Mouse (Mus musculus) embryonic facial prominence, embryonic 15.5 days (tissue): ENCODE results near the gene Aldh16a1. TPM values are rescaled to one million over a fixed set of nuclear protein-coding genes. Genes with fewer than 3 reads are reported as not detected.

Experiments
- ATAC-seq: fragments of 200-750 bp; cut with Nextera tagmentation; 2 replicates; pipeline ENCODE4 v1.8.0; 2017; ENCODE audit warnings: low read depth, moderate TSS enrichment; ENCODE audit not compliant: insufficient number of reproducible peaks, low FRiP score, low TSS enrichment
- H3K27ac ChIP-seq: fragments of 300-500 bp; sonication (generic); replicated peaks from 2 replicates; pipeline ENCODE4 v1.5.1; 2015; ENCODE audit warnings: mild to moderate bottlenecking, inconsistent platforms
- H3K27me3 ChIP-seq: fragments of 300-500 bp; sonication (generic); 2 replicates; pipeline ENCODE4 v1.6.1; 2015; ENCODE audit warnings: inconsistent platforms
- H3K36me3 ChIP-seq: fragments of 300-500 bp; sonication (generic); 2 replicates; pipeline ENCODE4 v1.6.1; 2015; ENCODE audit warnings: mild to moderate bottlenecking, inconsistent platforms
- H3K4me1 ChIP-seq: fragments of 300-500 bp; sonication (generic); 2 replicates; pipeline ENCODE4 v1.6.1; 2015; ENCODE audit warnings: inconsistent platforms
- H3K4me2 ChIP-seq: fragments of 300-500 bp; sonication (generic); replicated peaks from 2 replicates; pipeline ENCODE4 v1.6.1; 2015; ENCODE audit warnings: mild to moderate bottlenecking, inconsistent platforms
- H3K4me3 ChIP-seq: fragments of 300-500 bp; sonication (generic); replicated peaks from 2 replicates; pipeline ENCODE4 v1.5.1; 2015; ENCODE audit warnings: mild to moderate bottlenecking, inconsistent platforms
- H3K9ac ChIP-seq: fragments of 300-500 bp; sonication (generic); 2 replicates; pipeline ENCODE4 v1.6.1; 2015; ENCODE audit warnings: inconsistent platforms
- H3K9me3 ChIP-seq: fragments of 300-500 bp; sonication (generic); replicated peaks from 2 replicates; pipeline ENCODE4 v1.6.1; 2016; ENCODE audit warnings: inconsistent platforms
- WGBS: fragments of 180-500 bp; shearing (Covaris S2); methylation state at CpG from one replicate; pipeline ENCODE4 v1.1.7; 2015; 5-methylcytosine and 5-hydroxymethylcytosine counted together
- polyA plus RNA-seq: library from polyadenylated mRNA; unstranded; fragments of >200 nt; fragmentation: Nextera tagmentation; extraction: Ambion mirVana; gene quantifications from 2 replicates; pipeline ENCODE4 v1.2.1, GENCODE M21; 2015

Aldh16a1 gene
- polyA plus RNA-seq, 1 experiment from 2014 or later: 47.1 TPM

- H3K4me1 ChIP-seq: peaks cover 28% of the 10 kb centered on the region
- WGBS: 62% methylated on average over 5 of the region's 5 CpGs
- H3K36me3 ChIP-seq: peaks cover 10% of the 10 kb centered on the region; the same call in 1 of the 2 replicates
- H3K4me3 ChIP-seq: no peak overlapping the region
- H3K9me3 ChIP-seq: peaks cover 5% of the 10 kb centered on the region
- H3K4me2 ChIP-seq: no peak overlapping the region
- H3K27ac ChIP-seq: no peak overlapping the region
- H3K27me3 ChIP-seq: peaks cover 75% of the 10 kb centered on the region
- no peak overlapping the region for H3K9ac ChIP-seq
- ATAC-seq: no peak
Observed at GRCm38 (mm10) chr7:45164833-45165232, 10.4 kb upstream of the Aldh16a1 start.

GRCm38 (mm10) chr7:45163735-45164490, 9.5 kb upstream of the Aldh16a1 start, which contains the start of gene Slc17a7:
Gene Slc17a7, plus strand, starts transcription at chr7:45163949.
- WGBS: 3% methylated on average over 35 of the region's 41 CpGs
- Histone ChIP-seq H3K27ac (no peak within 1 kb of the TSS), H3K27me3 (peaks cover 66% of the 10 kb centered on the region), H3K9ac (0 out of 2 replicates have a peak within 1 kb of the TSS, but pooled peaks have one; percentile 9), H3K9me3 (no peaks in the 10 kb centered on the region), H3K4me2 (peak within 1 kb of the TSS; percentile 84), H3K4me1 (peaks cover 28% of the 10 kb centered on the region), H3K4me3 (peak within 1 kb of the TSS; percentile 47), H3K36me3 (peaks cover 18% of the 10 kb centered on the region; the same call in 1 of the 2 replicates)
- ATAC-seq: no peak

- Histone ChIP-seq H3K36me3 (peaks cover 26% of the 10 kb centered on the region), H3K4me3 (peak overlapping the region; percentile 47; the same call in 1 of the 2 replicates), H3K9ac (no peak overlapping the region), H3K27me3 (peaks cover 58% of the 10 kb centered on the region), H3K9me3 (no peaks in the 10 kb centered on the region), H3K4me2 (0 out of 2 replicates have a peak overlapping the region, but pooled peaks have one; percentile 81), H3K4me1 (peaks cover 21% of the 10 kb centered on the region), H3K27ac (no peak overlapping the region)
- 73% methylated on average over 9 of the region's 9 CpGs for WGBS
- no peak for ATAC-seq
Observed at GRCm38 (mm10) chr7:45162996-45163615, 8.7 kb upstream of the Aldh16a1 start.

GRCm38 (mm10) chr7:45162551-45162950, 8.2 kb upstream of the Aldh16a1 start:
- peaks cover 27% of the 10 kb centered on the region for H3K36me3 ChIP-seq
- peak overlapping the region; percentile 47 for H3K4me3 ChIP-seq
- peaks cover 21% of the 10 kb centered on the region for H3K4me1 ChIP-seq
- no peaks in the 10 kb centered on the region for H3K9me3 ChIP-seq
- no peak for ATAC-seq
- no peak overlapping the region for H3K27ac ChIP-seq
- H3K4me2 ChIP-seq: peak overlapping the region; percentile 81
- WGBS: 21% methylated on average over 6 of the region's 6 CpGs
- no peak overlapping the region for H3K9ac ChIP-seq
- peaks cover 52% of the 10 kb centered on the region for H3K27me3 ChIP-seq

- Histone ChIP-seq H3K36me3 (peaks cover 27% of the 10 kb centered on the region), H3K9me3 (no peaks in the 10 kb centered on the region), H3K4me3 (peak overlapping the region; percentile 47), H3K9ac (no peak overlapping the region), H3K27ac (peak overlapping the region; percentile 55), H3K4me1 (peaks cover 21% of the 10 kb centered on the region), H3K4me2 (peak overlapping the region; percentile 81), H3K27me3 (peaks cover 45% of the 10 kb centered on the region)
- peak; percentile 89 for ATAC-seq
- 3% methylated on average over 35 of the region's 35 CpGs for WGBS
Observed at GRCm38 (mm10) chr7:45161612-45162473, 7.5 kb upstream of the Aldh16a1 start.

- Histone ChIP-seq H3K9ac (no peak overlapping the region), H3K27ac (no peak overlapping the region), H3K4me2 (no peak overlapping the region), H3K36me3 (peaks cover 31% of the 10 kb centered on the region), H3K27me3 (peaks cover 35% of the 10 kb centered on the region), H3K4me1 (peaks cover 21% of the 10 kb centered on the region), H3K4me3 (no peak overlapping the region), H3K9me3 (no peaks in the 10 kb centered on the region)
- no peak for ATAC-seq
- 91% methylated on average over 3 of the region's 3 CpGs for WGBS
Observed at GRCm38 (mm10) chr7:45160866-45161265, 6.5 kb upstream of the Aldh16a1 start.

- Histone ChIP-seq H3K4me1 (peaks cover 24% of the 10 kb centered on the region), H3K36me3 (peaks cover 31% of the 10 kb centered on the region), H3K27ac (no peak overlapping the region), H3K9ac (no peak overlapping the region), H3K27me3 (peaks cover 30% of the 10 kb centered on the region), H3K4me3 (no peak overlapping the region), H3K4me2 (no peak overlapping the region), H3K9me3 (no peaks in the 10 kb centered on the region)
- ATAC-seq: no peak
- 91% methylated on average over 6 of the region's 6 CpGs for WGBS
Observed at GRCm38 (mm10) chr7:45160316-45160800, 6.0 kb upstream of the Aldh16a1 start.

- Histone ChIP-seq H3K4me2 (no peak overlapping the region), H3K9me3 (no peaks in the 10 kb centered on the region), H3K27me3 (peaks cover 17% of the 10 kb centered on the region), H3K4me1 (peaks cover 28% of the 10 kb centered on the region), H3K36me3 (peaks cover 31% of the 10 kb centered on the region), H3K4me3 (no peak overlapping the region), H3K27ac (no peak overlapping the region), H3K9ac (no peak overlapping the region)
- no peak for ATAC-seq
- WGBS: 93% methylated on average over 6 of the region's 6 CpGs
Observed at GRCm38 (mm10) chr7:45158991-45159390, 4.6 kb upstream of the Aldh16a1 start.

GRCm38 (mm10) chr7:45157459-45157858, 3.1 kb upstream of the Aldh16a1 start:
- H3K27ac ChIP-seq: no peak overlapping the region
- H3K27me3 ChIP-seq: peaks cover 1% of the 10 kb centered on the region; the same call in 1 of the 2 replicates
- 80% methylated on average over 14 of the region's 14 CpGs for WGBS
- ATAC-seq: no peak
- H3K9me3 ChIP-seq: no peaks in the 10 kb centered on the region
- peaks cover 31% of the 10 kb centered on the region for H3K36me3 ChIP-seq
- H3K4me3 ChIP-seq: no peak overlapping the region
- H3K4me1 ChIP-seq: peaks cover 19% of the 10 kb centered on the region
- H3K4me2 ChIP-seq: no peak overlapping the region
- no peak overlapping the region for H3K9ac ChIP-seq

GRCm38 (mm10) chr7:45156206-45156605, 1.8 kb upstream of the Aldh16a1 start:
- WGBS: 95% methylated on average over 15 of the region's 15 CpGs
- no peak for ATAC-seq
- no peaks in the 10 kb centered on the region for H3K9me3 ChIP-seq

More at GRCm38 (mm10) chr7:45156206-45156605, 1.8 kb upstream of the Aldh16a1 start:
- Histone ChIP-seq H3K4me3 (no peak overlapping the region), H3K27me3 (no peaks in the 10 kb centered on the region), H3K4me1 (peaks cover 17% of the 10 kb centered on the region), H3K27ac (no peak overlapping the region), H3K36me3 (peaks cover 31% of the 10 kb centered on the region), H3K4me2 (no peak overlapping the region), H3K9ac (no peak overlapping the region)
